Comparison of ENCODE assay signal across 8 mouse cellular contexts in the genomic region with DNA sequence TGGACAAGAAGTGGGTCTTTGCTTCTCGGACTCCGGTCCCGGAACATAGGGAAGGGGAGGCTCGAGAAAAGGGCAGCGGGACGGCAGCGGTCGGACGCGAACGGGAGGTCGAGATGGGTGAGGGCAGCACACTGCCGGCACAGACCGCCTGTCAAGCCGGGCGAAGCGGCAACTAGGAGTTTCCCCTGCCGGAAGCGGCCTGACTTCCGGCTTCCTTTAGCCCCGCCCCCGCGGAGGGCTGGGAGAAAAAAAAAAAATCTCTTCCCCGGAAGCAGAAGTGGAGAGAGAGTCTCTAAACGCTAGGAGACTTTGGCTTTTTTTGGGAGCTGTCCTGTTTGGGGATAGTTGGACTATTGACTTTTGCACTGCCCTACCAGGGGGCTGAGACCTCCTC. TPM values are rescaled to one million over a fixed set of nuclear protein-coding genes. Genes with fewer than 3 reads are reported as not detected.
DNase-seq lines count a peak whose midpoint lies in the region; ATAC-seq and TF ChIP-seq lines count a peak whose summit lies in the region.

A gene (minus strand): TSS at position 209 of the 394 bp plus-strand sequence.

- H3K4me2 ChIP-seq in kidney, embryonic 14.5 days (replicated peaks; ENCODE audit: low read depth, low read length) = peak within 1 kb of the TSS; percentile 73
- peak within 1 kb of the TSS; percentile 71 for H3K4me2 ChIP-seq in limb, embryonic 15.5 days

- WGBS in kidney, embryonic 14.5 days = 0% methylated on average over 25 of the region's 25 CpGs
- 0% methylated on average over 25 of the region's 25 CpGs for WGBS in limb, embryonic 15.5 days

- no peak for TF ChIP-seq CTCF in bone marrow macrophage, adult 2 months (IDR thresholded peaks at IDR 0.05; ENCODE audit: low read depth, low read length)
- TF ChIP-seq CTCF in embryonic fibroblast, embryonic 13.5 days (IDR thresholded peaks at IDR 0.05; ENCODE audit: borderline replicate concordance, insufficient read depth, low read length) = no peak

- H3K27ac ChIP-seq in bone marrow macrophage, adult 2 months (ENCODE audit: insufficient read depth, low read depth, low read length) = peak within 1 kb of the TSS; percentile 59
- H3K27ac ChIP-seq in embryonic fibroblast, embryonic 13.5 days (ENCODE audit: insufficient read depth, low read length) = peak within 1 kb of the TSS; percentile 15; the same call in 1 of the 2 replicates
- peak within 1 kb of the TSS; percentile 18; the same call in 1 of the 2 replicates for H3K27ac ChIP-seq in kidney, embryonic 14.5 days (ENCODE audit: low read depth, low read length)
- H3K27ac ChIP-seq in limb, embryonic 15.5 days = peak within 1 kb of the TSS; percentile 60

- peak; percentile 91 for DNase-seq in A20 (ENCODE audit: low read depth, low spot score)
- peak; percentile 88 to 92 for DNase-seq in heart, adult 9 months (ENCODE audit: low spot score in 2 of 2)
- peak; percentile 79 to 88 for DNase-seq in monocyte, adult 2 months (ENCODE audit: low read depth in 1 of 2, low spot score in 2 of 2)
- peak; percentile 89 to 92 for DNase-seq in spleen, postnatal 36 days (ENCODE audit: low spot score in 2 of 2)

- no peaks in the 10 kb centered on the region for H3K9me3 ChIP-seq in kidney, embryonic 14.5 days (ENCODE audit: control insufficient read depth, low read length)
- H3K9me3 ChIP-seq in limb, embryonic 15.5 days = no peaks in the 10 kb centered on the region

- H3K4me3 ChIP-seq in bone marrow macrophage, adult 2 months (ENCODE audit: insufficient read depth, low read length) = peak within 1 kb of the TSS; percentile 90
- peak within 1 kb of the TSS; percentile 85 for H3K4me3 ChIP-seq in embryonic fibroblast, embryonic 13.5 days (ENCODE audit: insufficient read depth, low read length)
- H3K4me3 ChIP-seq in kidney, embryonic 14.5 days (ENCODE audit: low read length) = peak within 1 kb of the TSS; percentile 53
- H3K4me3 ChIP-seq in limb, embryonic 15.5 days = peak within 1 kb of the TSS; percentile 70

- peak; percentile 92 for ATAC-seq in kidney, embryonic 14.5 days (ENCODE audit: low FRiP score, low TSS enrichment)
- ATAC-seq in limb, embryonic 15.5 days (ENCODE audit: insufficient number of reproducible peaks, low FRiP score, low TSS enrichment, low read depth) = peak; percentile 84

- no peaks in the 10 kb centered on the region for H3K36me3 ChIP-seq in kidney, embryonic 14.5 days (ENCODE audit: control insufficient read depth, insufficient read depth, low read length)
- H3K36me3 ChIP-seq in limb, embryonic 15.5 days = no peaks in the 10 kb centered on the region

- peak within 1 kb of the TSS; percentile 68 for H3K9ac ChIP-seq in kidney, embryonic 14.5 days (ENCODE audit: low read depth, low read length)
- H3K9ac ChIP-seq in limb, embryonic 15.5 days = peak within 1 kb of the TSS; percentile 64

- H3K4me1 ChIP-seq in bone marrow macrophage, adult 2 months (ENCODE audit: control insufficient read depth, insufficient read depth, low read length) = peaks cover 7% of the 10 kb centered on the region
- peaks cover 2% of the 10 kb centered on the region; the same call in 1 of the 2 replicates for H3K4me1 ChIP-seq in embryonic fibroblast, embryonic 13.5 days (ENCODE audit: control insufficient read depth, insufficient read depth, low read length)
- H3K4me1 ChIP-seq in kidney, embryonic 14.5 days (ENCODE audit: control insufficient read depth, insufficient read depth, low read length) = peaks cover 9% of the 10 kb centered on the region; the same call in 1 of the 2 replicates
- H3K4me1 ChIP-seq in limb, embryonic 15.5 days = peaks cover 8% of the 10 kb centered on the region

- no peaks in the 10 kb centered on the region for H3K27me3 ChIP-seq in kidney, embryonic 14.5 days (ENCODE audit: control insufficient read depth, insufficient read depth, low read length)
- H3K27me3 ChIP-seq in limb, embryonic 15.5 days = no peaks in the 10 kb centered on the region

- TF ChIP-seq POLR2A in bone marrow macrophage, adult 2 months (IDR thresholded peaks at IDR 0.05; ENCODE audit: borderline replicate concordance, low read depth, low read length) = peak; percentile 86
- peak; percentile 99 for TF ChIP-seq POLR2A in embryonic fibroblast, embryonic 13.5 days (IDR thresholded peaks at IDR 0.05; ENCODE audit: low read depth, low read length)

RNA-seq across cellular contexts. Expression of the gene that starts here (rescaled TPM):
- polyA plus RNA-seq in bone marrow macrophage, adult 2 months (2012; ENCODE audit: insufficient read depth, insufficient read length, missing spikeins) = 27.3 and 29.9 TPM in 2 replicates
- polyA plus RNA-seq in embryonic fibroblast, embryonic 13.5 days (2011; ENCODE audit: insufficient read length, low read depth, missing spikeins) = 51.0 and 68.4 TPM in 2 replicates
- 34.0 and 41.9 TPM in 2 replicates for polyA plus RNA-seq in kidney, embryonic 14.5 days (2014; fragmentation: Nextera tagmentation; extraction: Ambion mirVana)
- polyA plus RNA-seq in limb, embryonic 15.5 days (2015; fragmentation: Nextera tagmentation; extraction: Ambion mirVana) = 32.2 and 33.7 TPM in 2 replicates

Comparison
In these comparisons a context has a peak if more than half of its experiments do, and no peak if none do; other contexts are left out.
1. Peak in every context shown above with its lines: DNase-seq, ATAC-seq, H3K4me3 ChIP-seq and H3K27ac ChIP-seq.